Mouse (Mus musculus): Measurements from ENCODE around the gene Carns1.

- no peak for TF ChIP-seq POLR2A (IDR thresholded peaks at IDR 0.05; ENCODE audit: borderline replicate concordance, low read depth, low read length)
- TF ChIP-seq CTCF (IDR thresholded peaks at IDR 0.05; ENCODE audit: low read depth, low read length), result no peak
Measured at GRCm38 (mm10) chr19:4187303-4187702, 12.0 kb upstream of the Carns1 start.
